Mouse (Mus musculus): ENCODE results near the gene Celf1.
A peak's percentile ranks its signal among the peaks of the same experiment; 100 is the strongest.
"Not testable (repeated sequence)": the region's sequence is repeated elsewhere in the genome, so short reads cannot be mapped to it uniquely, and the experiment has no call there.

Gene Celf1

DNA sequence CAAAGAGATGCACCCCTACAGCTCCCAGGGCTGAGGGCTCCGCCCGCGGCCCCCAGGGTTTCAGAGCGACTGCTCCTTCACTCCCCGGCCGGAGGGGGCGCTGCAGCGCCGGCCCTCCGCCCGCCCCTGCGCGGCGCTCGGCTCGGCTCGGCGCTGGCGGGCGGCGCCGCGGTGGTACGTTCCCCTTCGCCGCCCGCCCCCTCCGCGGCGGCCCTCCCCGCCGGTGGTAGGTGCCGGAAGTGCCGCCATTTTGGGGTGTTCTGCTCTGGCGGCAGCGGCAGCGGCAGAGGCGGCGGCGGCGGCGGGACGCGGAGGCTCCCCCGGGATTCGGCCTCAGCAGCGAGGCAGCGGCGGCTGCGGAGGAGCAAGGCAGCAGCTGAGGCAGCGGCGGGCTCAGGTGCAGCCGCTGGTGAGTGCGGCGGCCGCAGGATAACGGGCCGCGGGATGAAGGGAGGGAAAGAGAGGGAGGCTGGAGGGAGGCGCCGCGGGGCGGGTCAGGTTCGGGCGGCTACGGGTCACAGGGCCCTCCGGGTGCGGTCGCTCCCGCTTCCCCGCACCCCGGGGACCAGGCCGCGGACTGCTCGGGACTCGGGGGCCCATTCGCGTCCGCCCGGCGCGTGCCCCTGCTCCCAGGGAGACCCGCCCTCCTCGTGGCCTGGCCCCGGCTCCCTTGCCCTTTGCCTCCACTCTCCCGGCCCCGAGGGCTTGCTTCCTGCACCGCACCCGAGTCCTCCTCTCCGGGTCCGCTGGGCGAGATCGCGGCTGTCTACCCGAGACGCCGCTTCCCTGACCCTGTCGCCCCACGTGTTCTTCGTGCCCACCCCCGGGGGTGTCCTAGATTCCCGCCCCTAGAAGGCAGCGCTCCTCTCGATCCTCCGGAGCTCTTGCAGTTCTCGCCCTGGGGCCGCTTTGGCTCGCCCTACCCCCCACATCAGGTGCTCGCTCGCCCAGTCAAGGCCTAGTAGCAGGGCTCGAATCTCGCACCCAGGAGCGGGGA lies at the start of gene Celf1:
Gene Celf1, plus strand, starts transcription at position 150 of the 997 bp plus-strand sequence.
- DNase-seq, result peak; percentile 92

DNA sequence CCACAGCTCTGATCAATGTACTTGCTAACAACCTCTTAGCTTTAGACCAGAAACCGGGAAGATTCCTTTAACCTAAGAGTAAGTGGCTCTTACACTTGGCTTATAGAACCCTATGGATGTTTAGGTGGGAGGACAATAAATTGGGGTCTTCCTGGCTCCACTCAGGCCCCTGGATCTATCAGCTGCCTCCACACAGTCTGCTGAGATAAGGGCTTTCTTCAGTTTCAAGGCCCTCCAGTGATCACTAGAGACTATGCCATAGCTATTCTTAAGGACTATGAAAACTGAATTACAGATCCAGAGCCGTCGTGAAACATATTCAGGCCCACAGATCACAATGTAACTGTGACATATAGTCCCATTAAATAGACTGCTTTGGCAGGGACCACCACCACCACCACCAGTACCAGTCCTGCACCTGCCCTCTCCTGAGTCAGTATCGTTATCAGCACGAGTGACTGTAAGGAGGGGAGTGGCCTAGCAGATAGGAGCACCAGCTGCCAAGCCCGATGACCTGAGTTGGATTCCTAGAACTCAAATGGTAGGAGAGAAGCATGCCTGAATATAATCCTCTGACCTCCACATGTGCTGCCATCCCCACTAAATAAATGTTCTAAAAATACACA lies 46.4 kb upstream of the Celf1 start:
- no peak for DNase-seq

DNA sequence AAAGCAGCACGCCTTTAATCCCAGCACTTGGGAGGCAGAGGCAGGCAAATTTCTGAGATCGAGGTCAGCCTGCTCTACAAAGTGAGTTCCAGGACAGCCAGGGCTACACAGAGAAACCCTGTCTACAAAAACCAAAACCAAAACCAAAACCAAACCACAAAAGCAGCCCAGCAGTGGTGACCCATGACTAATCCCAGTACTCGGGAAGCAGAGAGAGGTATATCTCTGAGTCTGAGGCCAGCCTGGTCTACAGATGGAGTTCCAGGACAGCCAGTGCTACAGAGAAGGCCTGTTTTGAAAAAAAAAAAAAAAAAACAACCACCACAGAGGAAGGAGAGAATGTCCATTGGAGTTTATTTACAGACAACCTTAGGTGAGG lies 45.9 kb upstream of the Celf1 start:
- not testable (repeated sequence) for DNase-seq

DNA sequence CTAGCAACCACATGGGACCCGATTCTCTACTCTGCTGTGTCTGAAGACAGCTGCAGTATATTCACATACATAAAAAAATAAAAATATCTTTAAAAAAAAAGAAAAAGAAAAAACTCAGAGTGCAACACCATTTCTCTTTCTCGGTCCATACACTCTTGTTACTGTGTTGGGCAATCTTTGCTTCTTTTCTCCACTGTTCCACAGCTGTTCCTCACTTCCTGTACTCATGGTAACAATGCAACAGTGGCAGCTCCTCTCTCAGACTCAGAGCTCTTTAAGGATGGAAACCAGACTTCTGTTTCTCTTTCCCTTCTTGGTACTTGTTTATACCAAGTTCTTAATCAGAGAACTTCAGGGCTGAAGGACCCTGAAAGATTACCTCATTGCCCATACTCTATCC lies 36.8 kb upstream of the Celf1 start:
- no peak for DNase-seq

DNA sequence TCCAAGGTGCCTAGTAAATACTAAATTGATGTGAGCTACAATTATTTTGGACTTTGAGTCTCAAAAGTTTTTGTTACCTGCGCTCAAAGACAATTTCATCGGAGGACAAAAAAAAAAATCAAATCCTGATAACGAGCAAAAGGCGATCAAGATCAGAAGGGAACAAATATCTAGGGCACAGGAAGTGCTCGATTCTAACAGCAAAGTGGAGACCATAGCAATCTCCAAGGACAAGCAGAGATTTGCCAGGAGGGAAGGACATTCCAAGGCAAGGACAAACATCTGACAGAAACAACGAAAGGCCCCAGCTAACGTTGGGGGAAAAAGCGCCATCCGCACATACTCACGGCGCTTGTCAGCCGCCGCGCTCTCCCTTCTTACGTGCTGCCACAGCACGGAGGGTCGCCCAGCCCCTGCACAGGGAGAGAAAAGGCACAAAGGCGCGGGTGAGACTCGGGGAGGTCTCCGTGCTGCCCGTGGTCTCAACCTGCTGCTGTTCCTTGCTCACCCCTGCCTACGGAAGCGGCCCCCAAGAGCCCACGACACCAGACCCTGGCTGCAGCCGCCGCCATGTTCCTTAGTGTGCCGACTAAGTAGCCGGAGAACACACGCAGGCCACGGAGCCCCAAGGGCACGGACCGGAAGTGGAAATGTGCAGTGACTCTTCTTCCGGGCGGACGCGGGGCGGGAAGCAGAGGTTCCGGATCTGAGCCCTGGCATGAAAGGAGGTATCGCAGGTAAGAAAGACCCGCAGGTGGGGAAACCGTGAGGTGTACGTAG lies 35.9 kb upstream of the Celf1 start, which contains the start of the genes Kbtbd4 and Ndufs3:
Gene Kbtbd4, plus strand, starts transcription at position 665 of the 780 bp plus-strand sequence.
Gene Ndufs3, minus strand, starts transcription at position 752 of the 780 bp plus-strand sequence.
- DNase-seq, result peak; percentile 92

DNA sequence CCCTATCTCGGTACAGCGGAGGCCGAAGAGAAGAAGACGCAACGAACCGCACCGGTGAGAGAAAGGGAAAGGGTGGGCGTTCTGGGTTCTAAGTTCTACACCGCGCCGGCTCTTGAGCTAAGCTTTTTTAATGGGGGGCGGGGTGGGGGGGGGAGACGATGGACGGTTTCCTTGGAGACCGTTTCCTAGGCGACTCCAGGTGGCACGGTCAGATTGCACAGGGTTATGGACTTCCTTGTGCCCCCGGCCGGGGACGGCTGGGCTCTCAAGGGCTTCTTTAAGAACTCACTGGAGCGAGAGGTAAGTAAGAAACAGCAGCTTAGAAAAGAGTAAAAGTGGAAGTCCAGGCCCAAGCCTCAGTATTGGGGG lies 35.3 kb upstream of the Celf1 start:
- no peak for DNase-seq

DNA sequence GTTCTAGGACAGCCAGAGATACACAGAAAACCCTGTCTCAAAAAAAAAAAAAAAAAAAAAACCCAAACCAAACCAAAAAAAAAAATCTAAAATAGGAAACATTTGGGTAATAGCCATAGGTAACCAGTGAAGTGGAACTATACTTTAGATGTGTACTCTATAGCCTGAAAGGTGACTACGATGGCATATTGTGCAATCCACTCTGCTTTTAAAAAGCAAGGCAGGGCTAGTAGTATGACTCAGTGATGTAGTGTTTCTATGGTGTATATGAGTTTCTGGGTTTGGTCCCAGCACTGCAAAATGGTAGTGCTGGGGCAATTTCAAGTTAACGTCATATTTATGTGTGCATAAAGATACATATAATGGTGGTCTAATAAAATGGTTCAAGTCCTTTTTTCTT lies 33.5 kb upstream of the Celf1 start:
- no peak for DNase-seq

DNA sequence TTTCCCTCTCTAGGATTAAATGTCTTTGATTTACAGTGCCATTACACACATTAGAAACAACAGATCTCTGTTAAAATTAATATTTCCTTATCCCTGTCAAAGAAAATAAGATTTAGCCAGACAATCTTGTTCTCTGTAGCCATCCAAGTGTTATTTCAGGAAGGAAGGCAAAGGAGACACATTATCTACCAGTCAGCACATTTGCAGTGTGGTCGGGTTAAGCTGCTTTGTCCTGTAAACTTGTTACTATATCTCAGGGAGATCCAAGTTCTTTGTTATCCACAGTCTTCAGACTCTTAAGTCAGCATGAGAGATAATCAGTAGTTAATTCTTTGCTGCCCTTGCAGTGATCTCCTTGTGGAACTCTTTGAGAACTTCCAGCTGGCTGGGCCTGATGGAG lies 29.3 kb upstream of the Celf1 start:
- DNase-seq, result no peak

DNA sequence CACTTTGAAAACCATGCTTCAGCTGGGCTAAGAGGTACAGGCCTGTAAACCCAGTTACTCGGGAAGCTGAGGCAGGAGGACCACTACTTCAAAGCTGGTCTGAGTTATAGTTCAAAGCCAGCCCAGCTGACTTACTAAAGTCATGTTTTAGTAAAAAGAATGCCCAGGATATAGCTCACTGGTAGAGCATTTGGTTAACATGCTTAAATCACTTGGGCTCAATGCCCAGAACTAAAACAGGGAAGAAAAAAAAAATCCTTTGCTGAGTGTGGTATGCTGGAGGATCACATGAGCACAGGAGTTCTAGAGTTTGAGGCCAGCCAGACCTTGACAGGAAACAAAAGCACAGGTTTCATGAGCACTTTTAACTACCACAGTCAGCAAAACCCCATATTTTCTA lies 28.5 kb upstream of the Celf1 start:
- DNase-seq, result no peak

DNA sequence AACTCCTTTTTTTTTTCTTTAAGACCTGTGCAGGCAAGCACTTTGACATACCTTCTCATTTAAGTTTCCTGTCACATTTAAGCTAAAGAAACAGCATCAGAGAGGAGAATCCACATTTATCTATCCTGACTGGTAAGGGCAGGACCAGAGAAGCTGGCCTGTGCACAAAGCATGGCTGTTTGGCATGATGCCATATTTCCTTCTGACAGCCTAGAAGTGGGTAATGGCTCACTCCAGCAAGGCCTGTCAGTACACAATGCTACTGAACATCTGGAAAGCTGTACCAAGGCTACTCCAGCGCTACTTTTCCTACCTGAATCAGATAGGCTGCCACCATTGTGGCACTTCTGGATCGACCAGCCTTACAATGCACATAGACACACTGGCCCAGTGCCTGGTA lies 26.5 kb upstream of the Celf1 start:
- peak; percentile 69 for DNase-seq

DNA sequence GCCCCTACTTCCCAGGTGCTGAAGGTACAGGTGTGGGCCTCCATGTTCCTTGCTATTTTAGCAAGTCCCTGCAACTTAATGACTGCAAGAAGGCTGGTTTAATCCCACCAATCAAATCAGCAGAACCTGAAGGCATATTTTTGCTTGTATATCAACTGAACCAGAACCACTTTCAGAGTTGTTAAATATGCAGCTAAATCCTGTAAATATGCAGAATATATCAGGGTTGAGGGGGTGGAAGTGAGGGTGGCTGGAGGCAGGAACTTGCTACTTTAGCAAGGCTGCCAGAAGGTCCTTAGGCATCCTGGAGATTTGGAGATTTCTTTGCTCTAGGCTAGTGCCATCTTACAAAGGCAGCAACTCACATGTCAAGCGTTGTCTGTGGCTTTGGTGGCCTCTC lies 24.7 kb upstream of the Celf1 start:
- no peak for DNase-seq

DNA sequence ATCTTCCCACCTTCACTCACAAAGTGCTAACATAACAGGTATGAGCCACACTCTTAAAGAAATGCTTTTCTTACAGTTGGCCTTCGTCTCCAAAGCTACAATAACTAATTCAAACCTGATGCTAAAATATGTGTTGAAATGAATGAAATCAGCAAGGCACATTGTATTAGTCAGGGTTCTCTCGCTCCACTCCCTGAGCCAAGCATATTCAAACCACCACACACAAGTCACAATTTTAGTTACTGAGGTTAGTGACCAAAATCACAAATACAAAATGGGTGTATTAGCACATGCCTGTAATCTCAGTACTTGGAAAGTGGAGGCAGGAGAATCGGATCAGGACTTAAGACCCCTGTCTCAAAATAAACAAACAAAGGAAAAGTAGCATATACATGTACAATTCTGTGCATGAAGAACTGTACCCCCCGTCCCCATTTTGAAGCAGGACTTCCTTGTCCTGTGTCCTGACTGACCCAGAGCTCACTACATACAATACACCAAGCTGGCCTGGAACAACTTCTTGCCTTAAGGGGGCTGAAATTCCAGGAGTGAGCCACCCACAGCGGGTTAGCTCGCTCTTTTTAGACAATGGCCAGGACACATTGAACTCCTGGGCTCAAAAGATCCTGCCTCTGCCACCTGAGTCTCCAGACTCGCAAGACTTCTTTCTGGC lies 23.5 kb upstream of the Celf1 start:
- DNase-seq, result no peak

DNA sequence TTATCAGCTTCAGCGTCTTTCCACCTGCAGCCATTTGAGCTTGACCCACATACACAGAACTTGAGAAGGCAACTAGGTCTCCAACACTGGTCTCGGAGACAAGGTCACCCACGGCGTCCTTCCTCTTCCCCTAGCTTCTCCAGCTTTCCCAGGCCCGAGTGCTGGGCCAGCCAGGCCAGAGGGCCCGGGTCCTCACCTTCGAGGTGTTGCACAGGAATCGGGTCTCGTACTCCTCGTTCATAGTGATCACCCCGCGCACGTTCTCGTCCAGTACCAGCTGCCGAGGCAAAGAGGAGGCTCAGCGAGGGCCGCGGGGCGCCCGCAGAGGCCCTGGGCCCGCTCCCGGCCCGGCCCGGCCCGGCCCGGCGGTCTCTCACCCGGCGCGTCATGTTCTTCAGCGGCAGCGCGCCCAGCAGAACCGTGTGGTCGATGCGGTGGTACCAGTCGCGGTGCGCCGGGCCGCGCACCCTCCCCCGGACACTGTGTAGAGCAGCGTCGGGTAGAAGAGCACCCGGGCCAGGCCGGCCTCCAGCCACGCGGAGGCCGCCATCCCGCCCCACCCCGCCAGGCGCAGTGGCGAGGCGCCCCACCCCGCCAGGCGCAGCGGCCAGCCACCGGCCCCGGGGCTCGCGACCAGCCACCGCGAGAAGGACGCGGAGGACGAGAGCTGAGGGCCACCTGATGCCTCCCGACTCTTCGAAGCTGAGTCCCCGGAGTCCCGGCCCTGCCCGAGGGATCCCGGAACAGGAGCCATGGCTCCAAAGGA lies 22.8 kb upstream of the Celf1 start:
- DNase-seq, result peak; percentile 83

DNA sequence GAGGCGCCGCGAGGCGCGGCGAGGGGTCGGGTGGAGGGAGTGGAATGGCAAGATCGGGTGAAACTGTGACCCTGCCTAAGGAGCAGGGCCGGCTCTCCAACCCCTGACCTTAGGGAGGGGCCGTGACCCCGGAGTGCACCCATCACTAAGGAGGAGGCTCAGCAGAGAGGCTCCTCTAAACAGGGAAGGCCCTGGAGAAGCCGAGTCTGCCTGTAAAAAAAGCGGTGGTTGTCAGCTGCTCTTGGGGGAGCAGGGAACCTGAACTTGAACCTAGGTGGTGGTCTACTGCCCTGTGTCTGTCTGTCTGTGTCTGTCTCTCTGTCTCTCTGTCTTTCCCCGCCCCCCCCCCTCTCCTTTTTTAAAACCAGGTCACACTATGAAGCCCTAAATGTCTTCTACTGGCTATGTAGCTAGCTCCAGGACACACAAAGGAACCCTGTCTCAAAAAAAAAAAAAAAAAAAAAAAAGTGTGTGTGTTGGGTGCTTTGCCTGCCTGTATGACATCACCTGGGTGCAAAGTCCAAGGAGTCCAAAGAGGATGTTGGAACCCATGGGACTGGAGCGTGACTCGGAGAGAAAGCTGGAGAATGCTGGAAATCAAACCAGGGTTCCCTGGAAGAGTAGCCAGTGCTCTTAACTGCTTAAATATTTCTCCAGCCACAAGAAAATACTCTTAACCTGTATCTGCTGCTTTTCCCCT lies 22.0 kb upstream of the Celf1 start:
- peak; percentile 82 for DNase-seq

DNA sequence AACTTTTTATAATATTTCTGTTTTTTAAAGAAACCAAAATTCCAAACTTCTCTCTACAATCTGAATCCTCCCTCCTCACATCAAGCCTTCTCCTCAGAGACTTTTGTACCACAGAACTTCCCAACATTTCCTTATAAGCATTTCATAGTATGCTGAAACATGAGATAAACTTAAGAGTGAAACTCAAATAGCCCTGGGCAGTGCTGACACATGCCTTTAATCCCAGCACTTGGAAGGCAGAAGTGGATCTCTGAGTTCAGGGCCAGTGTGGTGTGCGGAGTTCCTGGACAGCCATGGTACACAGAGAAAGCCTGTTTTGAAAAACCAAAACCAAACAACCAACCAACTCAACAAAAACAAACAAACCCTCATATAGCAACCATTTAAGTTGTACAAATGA lies 19.0 kb upstream of the Celf1 start:
- no peak for DNase-seq

DNA sequence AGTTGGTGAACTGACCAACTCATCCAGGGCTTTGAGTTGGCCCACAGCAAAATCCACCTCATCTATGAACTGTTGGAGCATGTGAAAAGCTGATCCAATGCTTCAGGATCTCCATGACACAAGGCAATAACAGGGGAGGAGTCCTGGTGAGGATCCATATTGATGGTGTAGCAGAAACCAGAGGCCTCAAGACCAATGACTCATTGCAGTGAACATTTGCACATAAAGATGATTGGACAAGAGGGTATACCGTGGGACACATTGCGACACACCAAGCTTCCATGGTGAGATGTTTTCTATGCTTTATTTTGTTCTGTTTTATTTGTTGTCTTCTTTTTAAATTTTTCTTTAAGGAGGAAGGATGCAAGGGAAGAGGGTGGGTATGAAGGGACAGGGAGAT lies 17.5 kb upstream of the Celf1 start:
- no peak for DNase-seq

DNA sequence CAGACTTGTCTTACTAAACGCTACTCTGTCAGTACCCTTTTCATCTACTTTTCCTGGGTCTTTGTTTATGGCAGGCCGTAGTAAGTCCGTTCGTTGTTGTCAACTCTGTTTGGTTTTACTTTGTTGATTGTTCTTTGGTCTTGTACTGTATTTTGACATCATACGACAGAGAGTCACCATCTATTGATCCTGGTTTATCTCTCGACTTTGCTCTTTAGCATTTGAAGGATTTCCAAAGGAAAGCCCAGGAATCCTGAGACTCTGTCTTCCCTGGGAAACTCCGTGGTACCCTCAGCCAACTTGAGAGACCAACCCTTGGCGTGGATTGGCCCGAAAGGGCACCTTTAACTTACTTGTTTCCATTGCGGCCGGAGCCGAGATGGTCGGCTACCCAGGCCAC lies 11.6 kb upstream of the Celf1 start:
- no peak for DNase-seq

DNA sequence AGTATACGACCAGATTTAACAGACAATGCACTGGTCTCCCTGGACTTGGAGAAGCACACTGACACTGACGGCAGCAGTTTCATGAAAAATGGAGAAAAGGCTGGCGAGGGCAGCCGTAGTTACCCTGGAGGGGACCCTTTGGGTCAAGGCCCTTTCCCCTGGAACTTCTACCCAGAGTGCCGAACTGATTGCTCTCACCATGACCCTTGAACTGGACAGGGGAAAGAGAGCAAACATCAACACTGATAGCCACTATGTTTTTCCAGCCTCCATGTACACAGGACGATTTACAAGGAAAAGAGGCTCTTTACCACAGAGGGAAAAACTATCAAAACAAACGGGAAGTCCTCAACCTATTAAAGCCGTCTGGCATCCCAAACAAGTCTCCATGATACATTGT lies 8.4 kb upstream of the Celf1 start:
- no peak for DNase-seq

DNA sequence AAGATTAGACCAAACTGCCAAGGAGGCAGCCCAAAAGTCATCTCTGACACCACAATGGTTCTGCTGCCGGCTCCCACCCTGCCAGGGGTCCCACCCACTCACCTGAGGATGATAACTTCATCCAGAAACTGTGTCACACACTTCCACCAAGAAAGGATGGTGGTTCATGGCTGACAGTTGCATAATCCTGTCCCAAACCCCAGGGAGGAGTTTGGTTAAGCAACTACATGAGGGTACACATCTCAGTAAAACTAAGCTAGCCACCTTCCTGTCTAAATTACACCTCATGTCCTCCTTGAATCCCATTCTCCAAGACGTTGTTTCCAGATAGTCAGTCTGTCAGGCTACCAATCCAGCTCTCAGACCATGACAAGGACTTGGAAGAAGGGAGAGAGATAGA lies 7.9 kb upstream of the Celf1 start:
- no peak for DNase-seq

DNA sequence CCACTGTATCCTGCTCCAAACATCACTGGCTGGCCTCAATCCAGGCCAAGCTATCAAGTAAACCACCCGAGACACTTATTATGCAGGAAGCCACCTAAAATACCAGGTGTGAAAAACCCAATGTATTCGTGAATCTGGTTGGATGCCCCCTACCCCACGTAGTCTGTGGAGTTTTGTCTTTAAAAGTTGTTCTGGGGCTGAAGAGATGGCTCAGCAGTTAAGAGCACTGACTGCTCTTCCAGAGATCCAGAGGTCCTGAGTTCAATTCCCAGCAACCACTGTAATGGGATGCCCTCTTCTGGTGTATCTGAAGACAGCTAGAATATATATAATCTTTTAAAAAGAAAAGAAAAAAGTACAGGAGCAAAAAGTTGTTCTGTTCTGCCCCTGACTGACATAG lies 1.8 kb upstream of the Celf1 start:
- DNase-seq, result no peak

DNA sequence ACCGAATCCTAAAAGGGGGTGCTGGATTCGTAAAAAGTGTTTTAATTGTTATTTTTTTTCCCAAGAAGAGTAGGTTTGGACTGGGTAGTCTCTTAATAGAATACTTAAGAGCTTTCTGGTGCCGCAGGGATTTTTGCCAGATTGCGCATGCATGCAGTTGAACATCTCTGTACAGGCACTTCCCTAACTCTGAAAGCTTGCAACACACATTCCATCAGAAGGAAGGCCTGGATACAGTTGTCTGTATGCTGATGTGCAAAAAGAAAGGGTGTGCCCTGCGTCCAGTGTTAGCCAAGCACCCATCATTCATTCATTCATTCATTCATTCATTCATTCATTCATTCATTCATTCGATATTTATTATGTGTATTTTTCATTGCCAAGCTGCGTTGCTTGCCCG lies 432 bp upstream of the Celf1 start:
- DNase-seq, result no peak

Data from kidney, postnatal 14 days (tissue).